Mouse (Mus musculus) right cerebral cortex, adult 2 months (tissue): Measurements from ENCODE around the gene Tmprss12.
A peak's percentile ranks its signal among the peaks of the same experiment; 100 is the strongest.
"Not testable (repeated sequence)": the region's sequence is repeated elsewhere in the genome, so short reads cannot be mapped to it uniquely, and the experiment has no call there.

Source experiments
- DNase-seq, 2 experiments: peaks; one replicate each; pipeline ENCODE4 v3.0.0; 2021 to 2022; ENCODE audit warnings: low spot score in 2 of 2

Gene Tmprss12

GRCm38 (mm10) chr15:100280626-100281025, at the start of gene Tmprss12:
Tmprss12 (plus strand) TSS chr15:100280837.
- DNase-seq: no peak

- DNase-seq: no peak
Observed at GRCm38 (mm10) chr15:100231616-100232525, 48.8 kb upstream of the Tmprss12 start.

- peak; percentile 43 to 49 for DNase-seq
Observed at GRCm38 (mm10) chr15:100235208-100235965, 45.2 kb upstream of the Tmprss12 start.

GRCm38 (mm10) chr15:100236952-100237351, 43.7 kb upstream of the Tmprss12 start:
- DNase-seq: no peak

GRCm38 (mm10) chr15:100241780-100242179, 38.9 kb upstream of the Tmprss12 start:
- no peak for DNase-seq

DNA sequence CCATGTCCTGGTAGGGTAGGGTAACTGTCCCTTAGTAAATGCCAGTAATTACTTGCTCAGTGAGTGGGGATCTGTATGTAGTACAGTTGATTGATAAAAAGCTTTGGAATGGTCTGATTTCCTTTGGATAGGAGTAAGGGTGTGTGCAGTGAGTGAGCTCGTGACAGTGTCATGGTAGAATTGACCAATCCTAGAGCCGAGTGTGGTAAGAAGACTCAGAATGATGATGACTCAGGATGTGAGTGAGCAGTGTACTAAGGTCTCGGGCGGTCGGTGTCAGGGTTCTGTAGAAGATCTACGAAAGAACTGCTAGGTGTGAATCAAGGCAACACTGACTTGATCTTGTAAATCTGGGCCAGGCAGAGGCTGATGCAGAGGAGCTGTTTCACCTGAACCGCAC, 34.7 kb upstream of the Tmprss12 start:
- DNase-seq: no peak

GRCm38 (mm10) chr15:100247296-100247695, 33.3 kb upstream of the Tmprss12 start:
- no peak for DNase-seq

DNA sequence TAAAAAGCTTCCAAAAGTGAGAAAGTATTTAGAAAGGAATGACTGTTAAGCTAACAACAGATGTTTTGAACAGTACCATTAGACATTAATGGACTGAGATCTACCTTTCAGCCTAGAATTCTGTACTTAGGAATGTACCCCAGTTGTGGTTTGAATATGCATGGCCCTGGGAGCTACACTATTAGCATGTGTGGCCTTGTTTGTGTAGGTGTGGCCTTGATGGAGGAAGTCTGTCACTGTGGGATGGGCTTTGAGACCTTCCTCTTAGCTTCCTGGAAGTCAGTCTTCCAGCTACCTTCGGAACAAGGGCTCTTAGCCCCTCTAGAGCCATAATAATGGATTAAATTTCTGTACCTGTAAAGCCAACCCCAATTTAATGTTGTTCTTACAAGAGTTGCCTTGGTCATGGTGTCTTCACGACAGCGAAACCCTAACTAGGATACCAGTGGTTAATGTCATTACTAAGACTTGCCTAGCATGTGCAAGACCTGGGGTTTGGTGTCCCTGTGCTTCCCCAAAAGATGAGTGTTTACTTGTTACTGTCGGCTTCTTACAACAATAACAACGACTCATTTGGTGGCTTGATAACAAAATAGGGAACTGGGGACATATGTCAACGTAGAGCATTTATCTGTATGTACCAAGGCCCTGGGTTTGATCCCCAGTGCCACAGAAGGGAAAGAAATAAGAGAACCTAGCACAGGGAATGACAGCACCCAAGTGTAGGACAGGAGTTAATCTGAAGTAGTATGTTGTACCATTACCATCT, 31.8 kb upstream of the Tmprss12 start:
- DNase-seq: no peak

DNA sequence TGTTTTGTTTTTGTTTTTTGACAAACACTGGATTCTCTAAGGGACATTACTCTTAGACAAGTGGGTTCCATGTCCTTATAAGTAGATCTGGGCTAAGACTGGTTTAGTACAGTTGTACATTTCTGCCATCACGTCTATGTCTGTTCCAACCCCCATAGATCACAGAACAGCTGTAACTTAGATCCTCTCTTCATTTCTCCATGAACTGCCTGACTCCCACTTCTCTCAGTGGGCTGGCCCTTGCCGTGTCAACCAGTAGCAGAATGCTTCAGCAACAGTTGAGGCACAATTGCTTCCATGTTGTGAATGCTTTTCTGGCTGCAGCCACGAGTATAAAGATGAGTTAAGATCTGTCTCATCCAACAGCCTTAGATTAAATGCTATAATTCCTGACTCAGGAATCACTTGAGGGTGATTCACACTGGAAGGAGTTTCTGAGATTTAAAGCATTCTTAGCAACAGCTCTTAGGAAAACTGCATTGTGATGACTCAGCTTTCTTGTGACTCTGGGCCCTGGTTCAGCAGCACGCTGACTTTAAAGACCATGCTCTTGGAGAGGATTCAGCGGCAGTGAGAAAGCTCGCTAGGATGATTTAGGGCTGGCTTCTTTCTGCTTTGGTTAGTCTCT, 29.4 kb upstream of the Tmprss12 start:
- DNase-seq: peak in 1 of 2 experiments; percentile 46

DNA sequence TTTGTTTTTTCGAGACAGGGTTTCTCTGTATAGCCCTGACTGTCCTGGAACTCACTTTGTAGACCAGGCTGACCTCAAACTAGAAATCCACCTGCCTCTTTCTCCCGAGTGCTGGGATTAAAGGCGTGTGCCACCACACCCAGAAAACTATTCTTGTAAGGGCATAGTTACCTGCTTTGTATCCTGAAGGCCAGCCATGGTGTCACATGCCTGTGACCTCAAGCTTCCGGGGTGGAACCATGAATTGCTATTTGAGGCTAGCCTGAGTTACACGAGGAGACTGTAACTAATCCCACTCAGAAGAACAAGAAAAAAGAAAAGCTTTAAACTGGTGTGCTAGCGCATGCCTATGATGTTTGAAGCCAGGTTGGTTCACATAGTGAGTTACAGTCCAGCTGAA, 24.3 kb upstream of the Tmprss12 start:
- no peak for DNase-seq

DNA sequence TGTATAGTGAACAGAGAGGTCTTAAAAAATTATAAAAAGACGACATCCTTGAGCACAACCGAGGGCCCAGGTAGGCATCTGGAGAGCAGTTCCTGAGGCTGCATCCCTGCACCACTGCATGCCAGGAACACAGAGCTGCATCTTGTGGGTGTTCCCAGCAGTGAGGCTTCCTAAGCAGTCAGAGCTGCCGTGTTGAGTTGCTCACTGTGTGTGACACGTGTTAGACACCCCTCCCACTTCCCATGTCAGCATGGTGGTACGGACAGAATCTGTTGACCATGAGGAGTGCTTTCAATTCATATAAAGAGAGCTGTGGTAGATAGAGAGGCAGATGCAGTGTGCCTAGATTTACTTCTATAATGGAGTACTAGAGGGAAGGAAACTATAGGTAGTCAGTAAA, 23.3 kb upstream of the Tmprss12 start:
- DNase-seq: no peak

GRCm38 (mm10) chr15:100258646-100259425, 21.8 kb upstream of the Tmprss12 start:
- DNase-seq: no peak

DNA sequence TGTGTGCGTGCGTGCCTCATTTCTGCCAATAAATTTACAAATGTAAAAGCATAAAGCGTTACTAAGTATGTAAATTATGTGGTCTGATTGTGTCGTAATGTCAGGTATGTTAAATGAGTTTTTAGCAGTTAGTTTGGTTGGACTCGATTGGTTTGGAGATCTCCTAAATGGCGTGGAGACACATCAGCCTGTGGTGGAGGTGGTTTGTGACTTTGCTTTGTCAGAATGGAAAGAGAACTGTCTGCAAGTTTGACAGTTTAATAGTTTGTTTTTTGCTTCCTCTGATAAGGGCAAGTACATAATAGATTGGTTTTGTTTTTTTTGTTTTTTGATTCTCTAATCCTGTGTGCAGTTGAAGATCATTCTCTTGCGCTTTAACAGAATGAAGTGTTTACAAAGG, 20.3 kb upstream of the Tmprss12 start:
- not testable (repeated sequence) for DNase-seq

DNA sequence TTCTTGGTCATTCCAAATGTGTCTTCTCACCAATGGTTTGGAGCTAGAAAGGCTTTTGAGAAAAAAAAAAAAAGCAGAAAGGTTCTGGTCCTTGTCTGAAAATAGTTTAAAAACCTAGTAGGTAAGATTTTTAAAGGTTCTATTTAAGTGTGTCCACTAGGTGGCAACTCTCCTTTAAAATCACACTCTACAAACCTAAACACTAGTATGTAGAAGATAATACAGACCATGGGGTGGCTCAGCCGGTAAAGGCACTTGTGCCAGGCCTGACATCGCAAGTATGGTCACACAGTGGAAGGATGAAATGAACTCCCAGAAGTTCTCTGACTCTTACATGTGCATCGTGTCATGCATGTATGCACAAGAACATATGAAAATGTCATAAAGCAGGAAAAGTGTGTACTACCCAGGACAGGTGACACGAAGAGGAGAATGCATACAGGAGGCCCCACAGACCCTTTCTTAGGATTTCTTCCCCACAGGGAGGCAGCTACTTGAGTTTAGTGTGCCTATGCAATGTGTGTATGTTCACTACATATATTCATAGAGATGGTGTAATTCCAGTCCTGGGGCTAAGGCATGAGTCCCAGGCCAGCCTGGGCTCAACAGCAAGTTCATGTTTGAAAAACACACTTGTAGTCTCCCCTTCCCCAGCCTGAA, 17.3 kb upstream of the Tmprss12 start:
- peak in 1 of 2 experiments; percentile 15 for DNase-seq

DNA sequence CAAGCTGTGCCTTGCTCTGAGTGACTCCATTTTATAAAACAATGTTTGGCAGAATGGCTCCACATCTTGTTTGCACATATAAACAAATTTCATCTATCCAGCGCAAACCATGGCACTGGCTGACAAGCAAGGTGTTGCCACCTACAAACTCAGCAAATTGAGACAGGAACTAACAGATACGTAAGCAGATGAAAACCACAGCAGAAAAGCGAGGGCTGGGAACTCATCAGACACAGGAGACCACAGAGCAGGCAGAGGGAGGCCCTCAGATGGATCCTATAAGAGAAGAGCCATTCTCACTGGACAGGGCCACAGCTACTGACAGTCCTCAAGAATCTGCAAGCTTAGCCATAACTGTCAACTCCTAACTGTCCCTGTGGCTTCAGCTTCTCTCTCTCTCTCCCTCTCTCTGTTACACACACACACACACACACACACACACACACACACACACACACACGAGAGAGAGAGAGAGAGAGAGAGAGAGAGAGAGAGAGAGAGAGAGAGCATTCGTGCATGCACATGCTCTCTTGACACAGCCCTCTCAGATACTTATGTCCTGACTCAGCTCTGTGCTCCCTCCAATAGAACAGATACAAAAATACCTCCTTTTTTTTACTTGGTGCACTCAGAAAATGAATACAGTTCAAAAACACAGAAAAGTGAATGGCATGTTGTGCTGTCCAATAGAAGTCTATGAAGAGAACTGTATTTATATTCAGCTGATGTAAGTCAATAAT, 14.9 kb upstream of the Tmprss12 start:
- DNase-seq: no peak

DNA sequence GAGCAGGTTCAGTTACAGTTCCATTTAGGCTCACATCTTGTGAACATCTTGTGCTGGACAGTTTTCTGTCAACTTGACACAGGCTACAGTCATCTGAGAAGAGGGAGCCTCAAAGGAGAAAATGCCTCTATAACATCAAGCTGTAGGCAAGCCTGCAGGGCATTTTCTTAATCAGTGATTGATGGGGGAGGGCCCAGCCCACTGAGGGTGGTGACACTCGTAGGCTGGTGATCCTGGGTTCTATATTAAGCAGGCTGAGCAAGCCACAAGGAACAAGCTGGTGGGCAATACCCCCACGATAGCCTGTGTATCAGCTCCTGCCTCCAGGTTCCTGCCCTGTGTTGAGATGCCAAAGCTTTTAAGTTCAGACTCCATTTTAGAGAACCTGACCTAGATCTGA, 11.7 kb upstream of the Tmprss12 start:
- DNase-seq: no peak

- no peak for DNase-seq
Observed at GRCm38 (mm10) chr15:100269776-100270175, 10.9 kb upstream of the Tmprss12 start.

DNA sequence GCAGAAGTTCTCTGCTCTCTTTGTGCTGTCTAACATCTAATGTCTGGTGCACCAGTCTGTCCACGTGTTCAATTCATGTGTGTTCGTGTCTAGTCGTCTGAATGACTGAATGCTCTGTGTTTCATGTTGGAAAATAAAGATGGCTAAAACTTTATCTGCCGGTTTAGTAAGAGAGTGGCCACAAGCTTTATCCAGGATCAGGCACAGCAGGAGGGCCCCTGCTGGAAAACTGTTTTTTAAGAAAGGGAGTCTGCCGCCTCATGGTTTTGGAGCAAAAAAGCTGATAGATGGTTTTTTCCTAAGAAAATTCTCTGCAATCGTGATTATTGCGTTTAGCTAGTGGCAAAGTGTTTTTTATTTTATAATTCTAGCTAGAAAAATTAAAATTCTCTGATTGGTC, 10.0 kb upstream of the Tmprss12 start:
- DNase-seq: not testable (repeated sequence)

DNA sequence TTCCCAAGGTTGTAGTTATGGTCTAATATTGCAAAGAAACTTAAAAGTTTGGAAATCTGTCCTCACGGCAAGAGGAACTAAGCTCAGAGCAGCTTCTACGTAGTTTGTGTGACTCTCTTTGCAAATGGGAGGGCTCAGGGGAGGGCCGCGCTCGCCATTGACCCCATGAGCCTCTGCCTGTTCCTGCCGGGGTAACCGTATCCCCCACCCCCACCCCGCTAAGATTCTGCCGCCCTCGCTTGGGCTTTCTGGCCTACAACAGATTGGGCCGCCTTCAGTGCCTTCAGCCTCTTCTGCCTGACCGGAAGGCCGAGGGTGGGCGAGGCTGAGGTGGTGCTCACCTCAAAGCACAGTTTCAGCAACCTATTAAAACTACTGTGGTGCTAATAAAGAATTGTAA, 9.2 kb upstream of the Tmprss12 start:
- no peak for DNase-seq
